Mouse (Mus musculus): ENCODE results near the gene Fkbp15.

DNA sequence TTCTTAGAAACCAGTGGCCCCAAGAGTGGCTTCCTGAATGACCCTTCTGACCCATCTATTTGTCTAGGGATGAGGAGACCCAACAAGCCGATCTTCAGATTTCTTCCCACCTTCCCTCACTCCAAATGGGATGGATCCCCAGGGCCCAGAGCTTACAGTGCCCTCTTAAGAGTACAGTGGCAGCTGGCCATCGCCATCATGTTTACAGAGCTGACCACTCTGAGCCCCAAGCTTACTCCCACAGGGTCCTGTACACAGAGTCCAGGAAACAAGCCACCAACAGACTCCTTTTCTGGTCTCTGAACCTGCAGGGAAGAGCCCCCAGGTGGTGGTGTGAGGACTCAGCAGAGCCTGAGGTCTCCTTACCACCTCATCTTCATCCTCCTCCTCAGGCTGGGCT lies 57.6 kb downstream of the Fkbp15 start:
- TF ChIP-seq CTCF (IDR thresholded peaks at IDR 0.05; ENCODE audit: low read depth, low read length) (no peak), POLR2A (IDR thresholded peaks at IDR 0.05; ENCODE audit: extremely low read depth, insufficient read depth, low read length) (no peak)
